Mouse (Mus musculus): Measurements from ENCODE around the gene Xpnpep2. TPM values are rescaled to one million over a fixed set of nuclear protein-coding genes. Genes with fewer than 3 reads are reported as not detected.

Gene Xpnpep2
- polyA plus RNA-seq, 1 experiment from 2014 or later = 1.2 TPM

DNA sequence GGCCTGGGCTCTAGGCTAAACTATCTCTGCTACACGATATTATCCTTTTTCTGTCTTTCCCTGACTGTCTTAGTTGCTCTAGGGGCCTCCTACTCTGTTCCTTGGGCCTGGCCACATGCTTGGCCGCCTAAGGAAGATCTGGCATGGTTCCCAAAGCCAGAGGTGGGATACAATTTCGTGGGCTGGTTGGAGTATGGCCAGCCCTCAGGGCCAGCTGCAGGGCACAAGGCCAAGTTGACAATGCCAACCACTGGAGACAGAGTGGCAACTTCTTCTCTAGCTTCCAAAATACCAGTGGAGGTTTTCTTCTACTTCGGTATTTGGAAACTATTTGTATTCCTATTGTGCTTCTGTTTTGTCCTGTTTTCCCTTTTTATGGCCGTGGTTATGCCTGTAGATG is 26.2 kb upstream of the Xpnpep2 start:
- H3K27me3 ChIP-seq (ENCODE audit: control insufficient read depth, insufficient read depth, low read length) = no peaks in the 10 kb centered on the region
- no peaks in the 10 kb centered on the region for H3K4me1 ChIP-seq (ENCODE audit: control insufficient read depth, insufficient read depth, low read length)
- no peak for ATAC-seq (ENCODE audit: insufficient number of reproducible peaks, insufficient read depth, low FRiP score, low read depth)
- no peaks in the 10 kb centered on the region for H3K9me3 ChIP-seq (ENCODE audit: control insufficient read depth, low read depth, low read length)
- H3K9ac ChIP-seq (replicated peaks; ENCODE audit: low read depth, low read length) = no peak overlapping the region
- WGBS = 67% methylated on average over 5 of the region's 5 CpGs
- H3K4me2 ChIP-seq (replicated peaks; ENCODE audit: low read depth, low read length) = no peak overlapping the region
- H3K27ac ChIP-seq (ENCODE audit: low read length) = no peak overlapping the region
- H3K36me3 ChIP-seq (ENCODE audit: control insufficient read depth, insufficient read depth, low read length) = no peaks in the 10 kb centered on the region
- H3K4me3 ChIP-seq (ENCODE audit: low read depth, low read length) = no peak overlapping the region

DNA sequence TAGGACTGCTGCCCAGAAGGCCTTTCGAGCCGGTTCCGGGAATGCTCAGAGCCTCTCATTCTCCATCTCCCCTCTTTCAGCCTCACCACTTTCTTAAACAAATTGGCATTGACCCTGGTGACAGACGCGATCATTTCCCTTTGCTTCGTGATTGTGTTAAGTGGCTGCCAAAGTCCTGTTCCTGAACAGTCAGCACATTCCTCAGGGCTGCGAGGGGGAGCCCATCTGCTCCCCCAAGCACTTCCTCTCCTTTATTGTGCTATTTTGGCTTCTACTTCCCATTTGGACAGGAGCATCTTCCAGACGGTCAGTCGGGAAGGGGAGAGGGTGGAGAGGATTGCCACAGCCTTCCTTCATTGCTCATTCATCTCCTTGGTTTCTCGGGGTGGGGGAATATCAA is 16.4 kb upstream of the Xpnpep2 start:
- Histone ChIP-seq H3K4me1 (ENCODE audit: control insufficient read depth, insufficient read depth, low read length) (no peaks in the 10 kb centered on the region), H3K9me3 (ENCODE audit: control insufficient read depth, low read depth, low read length) (no peaks in the 10 kb centered on the region), H3K4me2 (replicated peaks; ENCODE audit: low read depth, low read length) (no peak overlapping the region), H3K36me3 (ENCODE audit: control insufficient read depth, insufficient read depth, low read length) (no peaks in the 10 kb centered on the region), H3K4me3 (ENCODE audit: low read depth, low read length) (no peak overlapping the region), H3K27me3 (ENCODE audit: control insufficient read depth, insufficient read depth, low read length) (no peaks in the 10 kb centered on the region), H3K27ac (ENCODE audit: low read length) (no peak overlapping the region), H3K9ac (replicated peaks; ENCODE audit: low read depth, low read length) (no peak overlapping the region)
- ATAC-seq (ENCODE audit: insufficient number of reproducible peaks, insufficient read depth, low FRiP score, low read depth) = no peak
- WGBS = 43% methylated on average over 10 of the region's 10 CpGs

DNA sequence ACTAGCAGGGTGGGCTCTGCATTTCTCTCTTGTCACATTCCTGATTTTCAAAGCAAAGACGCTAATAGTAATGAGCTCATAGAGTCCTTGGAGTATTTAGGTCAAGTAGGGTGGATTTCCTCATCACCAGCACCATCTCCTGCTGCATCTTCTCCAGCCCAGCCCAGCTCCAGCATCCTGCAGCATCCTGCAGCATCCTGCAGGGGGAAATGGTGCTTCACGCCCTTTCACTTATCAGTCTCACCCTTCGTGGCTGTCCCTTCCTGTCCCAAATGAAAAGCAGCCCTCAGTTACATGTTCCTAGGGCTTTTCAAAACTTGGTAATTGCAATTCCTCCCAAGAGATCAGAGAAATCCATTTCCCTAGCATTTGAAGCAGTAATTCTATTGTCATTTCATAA is 15.0 kb upstream of the Xpnpep2 start:
- no peak overlapping the region for H3K9ac ChIP-seq (replicated peaks; ENCODE audit: low read depth, low read length)
- H3K4me3 ChIP-seq (ENCODE audit: low read depth, low read length) = no peak overlapping the region
- no peaks in the 10 kb centered on the region for H3K36me3 ChIP-seq (ENCODE audit: control insufficient read depth, insufficient read depth, low read length)
- ATAC-seq (ENCODE audit: insufficient number of reproducible peaks, insufficient read depth, low FRiP score, low read depth) = no peak
- no peaks in the 10 kb centered on the region for H3K27me3 ChIP-seq (ENCODE audit: control insufficient read depth, insufficient read depth, low read length)
- H3K27ac ChIP-seq (ENCODE audit: low read length) = no peak overlapping the region
- H3K4me2 ChIP-seq (replicated peaks; ENCODE audit: low read depth, low read length) = no peak overlapping the region
- WGBS = 52% methylated on average over 3 of the region's 3 CpGs
- H3K4me1 ChIP-seq (ENCODE audit: control insufficient read depth, insufficient read depth, low read length) = no peaks in the 10 kb centered on the region
- H3K9me3 ChIP-seq (ENCODE audit: control insufficient read depth, low read depth, low read length) = no peaks in the 10 kb centered on the region

DNA sequence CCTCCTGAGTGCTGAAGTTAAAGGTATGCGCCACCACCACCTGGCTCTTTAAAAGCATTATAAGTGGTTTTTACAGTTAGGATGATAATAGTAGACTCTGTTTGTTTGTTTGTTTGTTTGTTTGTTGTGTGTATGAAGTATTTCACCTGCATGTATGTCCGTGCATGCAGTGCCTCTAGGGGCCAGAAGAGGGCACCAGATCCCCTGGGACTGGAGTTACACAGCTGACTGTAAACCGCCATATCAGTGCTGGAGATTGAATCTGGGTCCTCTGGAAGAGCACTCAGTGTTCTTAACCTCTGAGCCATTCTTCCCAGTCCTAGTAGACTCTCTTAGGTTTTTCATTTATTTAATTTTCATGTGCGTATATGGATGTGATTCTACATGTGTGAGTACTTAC is 13.9 kb upstream of the Xpnpep2 start:
- Histone ChIP-seq H3K27ac (ENCODE audit: low read length) (no peak overlapping the region), H3K9me3 (ENCODE audit: control insufficient read depth, low read depth, low read length) (no peaks in the 10 kb centered on the region), H3K4me2 (replicated peaks; ENCODE audit: low read depth, low read length) (no peak overlapping the region), H3K27me3 (ENCODE audit: control insufficient read depth, insufficient read depth, low read length) (no peaks in the 10 kb centered on the region), H3K4me3 (ENCODE audit: low read depth, low read length) (no peak overlapping the region), H3K9ac (replicated peaks; ENCODE audit: low read depth, low read length) (no peak overlapping the region), H3K36me3 (ENCODE audit: control insufficient read depth, insufficient read depth, low read length) (no peaks in the 10 kb centered on the region), H3K4me1 (ENCODE audit: control insufficient read depth, insufficient read depth, low read length) (no peaks in the 10 kb centered on the region)
- ATAC-seq (ENCODE audit: insufficient number of reproducible peaks, insufficient read depth, low FRiP score, low read depth) = no peak
- 71% methylated on average over 4 of the region's 4 CpGs for WGBS

DNA sequence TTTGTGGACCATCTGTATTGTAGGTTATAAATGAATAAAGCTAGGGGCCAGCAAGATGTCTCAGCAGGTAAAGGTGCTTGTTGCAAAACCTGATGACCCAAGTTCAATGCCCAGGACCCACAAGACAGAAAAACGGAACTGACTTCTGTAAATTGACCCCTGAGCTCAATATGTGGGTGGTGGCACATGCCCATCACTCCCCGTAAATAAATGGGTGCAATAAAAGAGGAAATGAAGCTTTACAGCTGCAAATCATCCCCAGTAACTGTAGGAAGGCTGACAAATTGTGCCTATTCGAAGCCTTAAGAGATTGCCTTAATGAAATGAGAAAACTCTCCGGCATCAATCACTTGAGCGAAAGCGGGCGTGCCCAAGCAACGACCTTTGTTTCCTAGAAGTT is 11.9 kb upstream of the Xpnpep2 start:
- Histone ChIP-seq H3K4me3 (ENCODE audit: low read depth, low read length) (no peak overlapping the region), H3K27me3 (ENCODE audit: control insufficient read depth, insufficient read depth, low read length) (no peaks in the 10 kb centered on the region), H3K36me3 (ENCODE audit: control insufficient read depth, insufficient read depth, low read length) (no peaks in the 10 kb centered on the region), H3K27ac (ENCODE audit: low read length) (no peak overlapping the region), H3K9ac (replicated peaks; ENCODE audit: low read depth, low read length) (no peak overlapping the region), H3K4me1 (ENCODE audit: control insufficient read depth, insufficient read depth, low read length) (no peaks in the 10 kb centered on the region), H3K9me3 (ENCODE audit: control insufficient read depth, low read depth, low read length) (no peaks in the 10 kb centered on the region), H3K4me2 (replicated peaks; ENCODE audit: low read depth, low read length) (no peak overlapping the region)
- WGBS = 68% methylated on average over 8 of the region's 8 CpGs
- ATAC-seq (ENCODE audit: insufficient number of reproducible peaks, insufficient read depth, low FRiP score, low read depth) = no peak

DNA sequence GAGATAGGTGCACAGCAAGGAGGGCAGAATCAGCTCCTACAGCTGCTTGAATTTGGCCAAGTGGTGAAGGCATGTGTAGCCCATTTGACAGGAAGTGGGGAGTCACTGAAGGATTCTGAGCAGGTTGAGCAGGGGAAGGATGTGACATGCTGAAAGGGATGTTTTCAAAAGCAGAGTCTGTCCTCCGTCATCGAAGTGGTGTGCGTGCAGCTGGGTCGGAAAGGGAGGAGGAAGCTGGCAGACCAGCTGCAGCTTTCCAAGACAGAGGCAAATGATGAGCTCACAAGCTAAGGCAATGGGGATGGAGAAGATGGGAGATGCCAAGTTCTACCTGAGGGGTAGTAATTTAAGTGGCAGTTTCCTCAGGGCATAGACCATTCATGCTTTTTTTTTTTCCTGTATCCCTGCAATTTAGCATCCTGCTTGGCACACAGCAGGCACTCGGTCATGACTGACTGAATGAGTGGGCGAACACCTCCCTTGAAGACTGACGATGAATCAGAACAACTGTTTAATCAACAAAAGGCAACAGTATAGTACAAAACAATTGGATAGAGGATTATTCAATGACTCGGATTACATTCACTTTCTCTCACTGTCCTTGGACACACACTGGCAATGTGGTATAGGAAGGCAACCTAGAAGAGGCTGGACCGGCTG is 9.9 kb upstream of the Xpnpep2 start:
- Histone ChIP-seq H3K27ac (ENCODE audit: low read length) (no peak overlapping the region), H3K4me2 (replicated peaks; ENCODE audit: low read depth, low read length) (no peak overlapping the region), H3K9me3 (ENCODE audit: control insufficient read depth, low read depth, low read length) (no peaks in the 10 kb centered on the region), H3K27me3 (ENCODE audit: control insufficient read depth, insufficient read depth, low read length) (no peaks in the 10 kb centered on the region), H3K9ac (replicated peaks; ENCODE audit: low read depth, low read length) (no peak overlapping the region), H3K4me3 (ENCODE audit: low read depth, low read length) (no peak overlapping the region), H3K4me1 (ENCODE audit: control insufficient read depth, insufficient read depth, low read length) (no peaks in the 10 kb centered on the region), H3K36me3 (ENCODE audit: control insufficient read depth, insufficient read depth, low read length) (no peaks in the 10 kb centered on the region)
- no peak for ATAC-seq (ENCODE audit: insufficient number of reproducible peaks, insufficient read depth, low FRiP score, low read depth)
- 79% methylated on average over 9 of the region's 9 CpGs for WGBS

DNA sequence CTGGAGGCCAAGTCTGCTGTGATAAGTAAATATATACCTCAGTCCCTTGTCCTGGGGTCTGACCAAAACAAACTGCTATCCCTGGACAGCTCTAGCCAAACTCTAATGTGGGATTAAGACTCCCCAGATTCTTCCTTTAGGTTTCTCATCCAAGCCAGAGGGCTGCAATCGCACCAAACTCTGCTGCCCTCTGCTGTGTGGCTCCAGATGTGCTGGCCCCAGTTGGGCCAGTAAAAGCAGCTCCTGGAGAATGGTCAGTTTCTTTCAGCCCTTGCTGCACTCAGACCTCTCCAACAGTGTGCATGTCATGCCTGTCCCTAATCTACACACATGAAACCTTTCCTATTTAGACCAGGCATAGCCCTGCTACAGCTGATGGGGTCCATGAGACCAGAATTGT is 8.7 kb upstream of the Xpnpep2 start:
- no peaks in the 10 kb centered on the region for H3K4me1 ChIP-seq (ENCODE audit: control insufficient read depth, insufficient read depth, low read length)
- H3K27me3 ChIP-seq (ENCODE audit: control insufficient read depth, insufficient read depth, low read length) = no peaks in the 10 kb centered on the region
- no peak overlapping the region for H3K4me2 ChIP-seq (replicated peaks; ENCODE audit: low read depth, low read length)
- no peaks in the 10 kb centered on the region for H3K36me3 ChIP-seq (ENCODE audit: control insufficient read depth, insufficient read depth, low read length)
- 29% methylated on average over 1 of the region's 1 CpGs for WGBS
- no peak overlapping the region for H3K4me3 ChIP-seq (ENCODE audit: low read depth, low read length)
- H3K9ac ChIP-seq (replicated peaks; ENCODE audit: low read depth, low read length) = no peak overlapping the region
- ATAC-seq (ENCODE audit: insufficient number of reproducible peaks, insufficient read depth, low FRiP score, low read depth) = no peak
- H3K27ac ChIP-seq (ENCODE audit: low read length) = no peak overlapping the region
- H3K9me3 ChIP-seq (ENCODE audit: control insufficient read depth, low read depth, low read length) = no peaks in the 10 kb centered on the region

DNA sequence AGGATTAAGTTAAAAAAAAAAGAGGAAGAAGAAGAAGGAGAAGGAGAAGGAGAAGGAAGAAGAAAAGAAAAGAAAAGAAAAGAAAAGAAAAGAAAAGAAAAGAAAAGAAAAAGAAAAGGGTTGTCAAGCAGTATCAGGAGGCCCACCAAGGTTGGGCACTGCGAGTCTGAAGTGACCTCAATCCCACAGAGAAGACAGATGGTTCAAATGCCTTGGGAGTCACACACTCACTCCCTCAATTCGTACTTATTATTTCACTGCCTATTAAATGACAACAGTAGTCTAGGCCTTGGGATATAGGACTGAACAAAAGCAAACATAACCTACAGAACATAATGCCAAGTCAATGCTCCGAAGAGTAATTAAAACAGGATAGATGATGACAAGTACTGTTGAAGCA is 5.3 kb upstream of the Xpnpep2 start:
- no peaks in the 10 kb centered on the region for H3K9me3 ChIP-seq (ENCODE audit: control insufficient read depth, low read depth, low read length)
- H3K36me3 ChIP-seq (ENCODE audit: control insufficient read depth, insufficient read depth, low read length) = no peaks in the 10 kb centered on the region
- H3K27me3 ChIP-seq (ENCODE audit: control insufficient read depth, insufficient read depth, low read length) = no peaks in the 10 kb centered on the region
- no peak overlapping the region for H3K4me2 ChIP-seq (replicated peaks; ENCODE audit: low read depth, low read length)
- no peak for ATAC-seq (ENCODE audit: insufficient number of reproducible peaks, insufficient read depth, low FRiP score, low read depth)
- H3K4me1 ChIP-seq (ENCODE audit: control insufficient read depth, insufficient read depth, low read length) = no peaks in the 10 kb centered on the region
- WGBS = 76% methylated on average over 3 of the region's 3 CpGs
- H3K4me3 ChIP-seq (ENCODE audit: low read depth, low read length) = no peak overlapping the region
- no peak overlapping the region for H3K27ac ChIP-seq (ENCODE audit: low read length)
- H3K9ac ChIP-seq (replicated peaks; ENCODE audit: low read depth, low read length) = no peak overlapping the region

DNA sequence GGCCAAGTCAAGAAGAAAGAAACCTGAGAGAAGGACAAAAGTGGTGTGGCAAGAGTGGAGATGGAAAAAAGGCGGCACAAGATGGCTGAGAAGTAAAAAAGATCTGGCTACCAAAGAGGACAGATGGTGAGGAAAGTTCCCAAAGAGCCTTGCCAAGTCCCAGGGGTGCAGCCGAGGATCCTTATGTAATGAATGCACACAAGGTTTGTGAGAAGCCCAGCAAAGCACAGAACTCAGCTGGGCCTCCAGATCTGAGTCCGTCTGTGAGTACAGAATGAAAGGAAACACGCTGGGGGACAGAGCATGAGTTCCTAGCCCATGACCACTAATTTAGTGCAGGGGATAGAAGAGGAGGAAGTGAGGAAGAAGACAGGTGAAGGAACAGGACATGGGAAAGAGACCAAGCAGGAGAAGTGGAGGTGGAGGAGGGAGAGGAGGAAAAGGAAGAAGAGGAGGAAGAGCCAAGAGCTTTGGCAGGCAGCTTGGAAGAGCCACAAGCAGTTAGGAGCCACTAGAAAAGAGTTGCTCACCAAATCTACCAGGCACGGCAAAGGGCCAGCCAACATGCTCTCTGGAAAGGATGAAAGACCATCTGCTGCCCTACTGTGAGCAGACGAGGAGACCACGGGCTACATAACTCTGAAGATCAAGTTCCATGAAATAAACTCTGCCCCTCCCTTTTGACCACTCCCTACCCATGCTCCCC is 3.6 kb upstream of the Xpnpep2 start:
- no peak for ATAC-seq (ENCODE audit: insufficient number of reproducible peaks, insufficient read depth, low FRiP score, low read depth)
- Histone ChIP-seq H3K36me3 (ENCODE audit: control insufficient read depth, insufficient read depth, low read length) (no peaks in the 10 kb centered on the region), H3K27ac (ENCODE audit: low read length) (no peak overlapping the region), H3K4me2 (replicated peaks; ENCODE audit: low read depth, low read length) (no peak overlapping the region), H3K4me1 (ENCODE audit: control insufficient read depth, insufficient read depth, low read length) (0 out of 2 replicates have a peak, but pooled peaks cover 4% of the 10 kb centered on the region), H3K4me3 (ENCODE audit: low read depth, low read length) (no peak overlapping the region), H3K27me3 (ENCODE audit: control insufficient read depth, insufficient read depth, low read length) (no peaks in the 10 kb centered on the region), H3K9me3 (ENCODE audit: control insufficient read depth, low read depth, low read length) (no peaks in the 10 kb centered on the region), H3K9ac (replicated peaks; ENCODE audit: low read depth, low read length) (no peak overlapping the region)
- 82% methylated on average over 7 of the region's 7 CpGs for WGBS

All from stomach, embryonic 14.5 days (tissue).